ENCODE assay signal across 20 mouse cellular contexts in genomic region chr6:85096441-85096840, GRCm38 (mm10). TPM values are rescaled to one million over a fixed set of nuclear protein-coding genes. Genes with fewer than 3 reads are reported as not detected.
DNase-seq lines count a peak whose midpoint lies in the region; ATAC-seq and TF ChIP-seq lines count a peak whose summit lies in the region.
"Had no signal": no experiment of that assay in that cellular context is flagged by ENCODE, and none has a peak within 500 bp of the region (broad histone marks: within the 10 kb centered on the region; RNA-seq: fewer than 3 reads in every experiment).

No protein-coding gene starts in this region.

- DNase-seq in lung, embryonic 14.5 days = peak; percentile 37
- DNase-seq in lung, postnatal 25 days (ENCODE audit: low spot score) = no peak
- peak; percentile 15 for DNase-seq in MEL (ENCODE audit: low read depth, low spot score)
- peak; percentile 90 for DNase-seq in adrenal gland, adult 2 months
- peak; percentile 40 for DNase-seq in kidney, postnatal 25 days
- no peak for DNase-seq in heart, postnatal 14 days
- DNase-seq: cerebellum, adult 9-10 months; gastrocnemius, postnatal 10 days; heart, adult 18-20 months; layer of hippocampus, postnatal 36 days; left cerebral cortex, postnatal 4 days; liver, embryonic 13.5 days; thymus, postnatal 4 days had no signal

- H3K27me3 ChIP-seq in lung, embryonic 14.5 days (ENCODE audit: insufficient read depth, low read length) = no peaks in the 10 kb centered on the region
- peaks cover 8 to 17% of the 10 kb centered on the region in 2 experiments for H3K27me3 ChIP-seq in MEL (ENCODE audit: control insufficient read depth in 1 of 2, insufficient read depth in 2 of 2, low read length in 2 of 2)
- H3K27me3 ChIP-seq: embryonic facial prominence, embryonic 15.5 days; heart, embryonic 15.5 days; liver, embryonic 13.5 days; midbrain, embryonic 13.5 days had no signal

- H3K27ac ChIP-seq in lung, embryonic 14.5 days (ENCODE audit: low read depth) = no peak overlapping the region
- no peak overlapping the region for H3K27ac ChIP-seq in MEL (ENCODE audit: control insufficient read depth, low read depth, low read length)
- H3K27ac ChIP-seq: embryonic facial prominence, embryonic 15.5 days; heart, embryonic 15.5 days; hindbrain, embryonic 10.5 days; liver, embryonic 13.5 days; midbrain, embryonic 13.5 days had no signal

- intact Hi-C loops in heart, postnatal 14 days (cut with DNase I) = no loop called here

- H3K9ac ChIP-seq in lung, embryonic 14.5 days = no peak overlapping the region
- no peak overlapping the region for H3K9ac ChIP-seq in MEL (ENCODE audit: control insufficient read depth, low read depth, low read length, poor library complexity, severe bottlenecking)
- H3K9ac ChIP-seq: embryonic facial prominence, embryonic 15.5 days; heart, embryonic 15.5 days; liver, embryonic 13.5 days; midbrain, embryonic 13.5 days had no signal

- H3K36me3 ChIP-seq in lung, embryonic 14.5 days (ENCODE audit: insufficient read depth) = no peaks in the 10 kb centered on the region
- H3K36me3 ChIP-seq in MEL (ENCODE audit: control insufficient read depth in 1 of 2, insufficient read depth in 2 of 2, low read length in 2 of 2) = no peaks in the 10 kb centered on the region
- H3K36me3 ChIP-seq: embryonic facial prominence, embryonic 15.5 days; G1E; heart, embryonic 15.5 days; hindbrain, embryonic 10.5 days; liver, embryonic 13.5 days; midbrain, embryonic 13.5 days had no signal

- TF ChIP-seq RAD21 in MEL (IDR thresholded peaks at IDR 0.05; ENCODE audit: low read depth, low read length) = no peak

- no peak overlapping the region for H3K4me2 ChIP-seq in lung, embryonic 14.5 days
- H3K4me2 ChIP-seq: embryonic facial prominence, embryonic 15.5 days; heart, embryonic 15.5 days; liver, embryonic 13.5 days; midbrain, embryonic 13.5 days had no signal

- no peak for ATAC-seq in lung, embryonic 14.5 days (ENCODE audit: insufficient read depth)
- ATAC-seq in inflammation-experienced regulatory T-cells, adult 6 months = no peak
- ATAC-seq: CD4-positive, CD25-positive, alpha-beta regulatory T cell, adult 4 months; midbrain, embryonic 13.5 days had no signal

- TF ChIP-seq EP300 in MEL (IDR thresholded peaks at IDR 0.05; ENCODE audit: low read depth in 1 of 2, low read length in 2 of 2) = no peak

- no peaks in the 10 kb centered on the region for H3K79me2 ChIP-seq in MEL (ENCODE audit: control insufficient read depth, insufficient read depth, low read length, poor library complexity)

- H3K4me1 ChIP-seq in lung, embryonic 14.5 days (ENCODE audit: insufficient read depth) = no peaks in the 10 kb centered on the region
- no peaks in the 10 kb centered on the region for H3K4me1 ChIP-seq in MEL (ENCODE audit: control insufficient read depth in 1 of 2, insufficient read depth in 2 of 2, low read length in 2 of 2)
- H3K4me1 ChIP-seq: embryonic facial prominence, embryonic 15.5 days; heart, embryonic 15.5 days; hindbrain, embryonic 10.5 days; liver, embryonic 13.5 days; midbrain, embryonic 13.5 days had no signal

- TF ChIP-seq CTCF in lung, embryonic 14.5 days (IDR thresholded peaks at IDR 0.05; ENCODE audit: low read depth) = no peak
- no peak for TF ChIP-seq CTCF in MEL (IDR thresholded peaks at IDR 0.05 in 2 of 3, conservative IDR thresholded peaks at IDR 0.05 in 1 of 3; ENCODE audit: control insufficient read depth in 1 of 3, insufficient read depth in 1 of 3, low read depth in 2 of 3, low read length in 3 of 3, poor library complexity in 1 of 3, severe bottlenecking in 1 of 3)

- 49% methylated on average over 2 of the region's 2 CpGs for WGBS in lung, embryonic 14.5 days

- no peak for TF ChIP-seq POLR2A in MEL (IDR thresholded peaks at IDR 0.05; ENCODE audit: control insufficient read depth in 1 of 2, insufficient read depth in 1 of 2, low read depth in 1 of 2, low read length in 2 of 2, poor library complexity in 1 of 2)

- H3K9me3 ChIP-seq in lung, embryonic 14.5 days (ENCODE audit: low read depth, low read length) = no peaks in the 10 kb centered on the region
- no peaks in the 10 kb centered on the region for H3K9me3 ChIP-seq in MEL (replicated peaks; ENCODE audit: insufficient read depth, low read length)
- H3K9me3 ChIP-seq: embryonic facial prominence, embryonic 15.5 days; G1E; heart, embryonic 15.5 days; hindbrain, embryonic 10.5 days; liver, embryonic 13.5 days; midbrain, embryonic 13.5 days had no signal

- H3K4me3 ChIP-seq in lung, embryonic 14.5 days (ENCODE audit: low read depth, low read length) = no peak overlapping the region
- no peak overlapping the region for H3K4me3 ChIP-seq in MEL (ENCODE audit: control insufficient read depth in 1 of 2, insufficient read depth in 1 of 2, low read depth in 2 of 2, low read length in 2 of 2)
- H3K4me3 ChIP-seq: embryonic facial prominence, embryonic 15.5 days; heart, embryonic 15.5 days; hindbrain, embryonic 10.5 days; liver, embryonic 13.5 days; midbrain, embryonic 13.5 days had no signal

TF ChIP-seq in MEL, 35 proteins besides CTCF, POLR2A, EP300 and RAD21:
- TF ChIP-seq ZMIZ1 (IDR thresholded peaks at IDR 0.05; ENCODE audit: low read depth, low read length) = no peak
- no peak for TF ChIP-seq SIN3A (IDR thresholded peaks at IDR 0.05; ENCODE audit: low read length)
TF ChIP-seq in MEL: peak in this region for 0.

RNA-seq across cellular contexts. Expression of gene Exoc6b, which starts 27.1 kb away (rescaled TPM):
- polyA plus RNA-seq in lung, embryonic 14.5 days (2014; fragmentation: Nextera tagmentation; extraction: Ambion mirVana) = 40.4 and 40.7 TPM in 2 replicates
- 3.3 and 3.4 TPM in 2 replicates for total RNA-seq in MEL (2012; rRNA removed)
- 1 to 10 TPM in 1 of 2 experiments, not detected in 1; 6.5 TPM for polyA plus RNA-seq in MEL (2012; ENCODE audit: insufficient read depth in 1 of 2, insufficient read length in 2 of 2, low read depth in 1 of 2, low replicate concordance in 2 of 2, missing spikeins in 1 of 2)
- total RNA-seq in adrenal gland, adult 2 months (2021) = 10 to 100 TPM; 42.8 to 45.1 TPM
- 5.8 and 7.4 TPM in 2 replicates for polyA plus RNA-seq in adrenal gland, adult 2 months (2012; rRNA removed)
- 10 to 100 TPM; 21.2 to 21.9 TPM for total RNA-seq in heart, postnatal 14 days (2021)
- polyA plus RNA-seq in inflammation-experienced regulatory T-cells, adult 6 months (2017; shearing (Covaris generic)) = 10 to 100 TPM; 11.2 to 15.1 (median 14.0) TPM

RNA-seq across cellular contexts. Expression of gene Spr, which starts 41.1 kb away (rescaled TPM):
- polyA plus RNA-seq in lung, embryonic 14.5 days (2014; fragmentation: Nextera tagmentation; extraction: Ambion mirVana) = 83.3 and 90.9 TPM in 2 replicates
- 87.4 and 102 TPM in 2 replicates for total RNA-seq in MEL (2012; rRNA removed)
- polyA plus RNA-seq in MEL (2012; ENCODE audit: insufficient read depth in 1 of 2, insufficient read length in 2 of 2, low read depth in 1 of 2, low replicate concordance in 2 of 2, missing spikeins in 1 of 2) = 100 to 1,000 TPM in 1 of 2 experiments, not detected in 1; 103 TPM
- 10 to 100 TPM; 56.3 to 74.8 TPM for total RNA-seq in adrenal gland, adult 2 months (2021)
- polyA plus RNA-seq in adrenal gland, adult 2 months (2012; rRNA removed) = 22.7 and 43.9 TPM in 2 replicates
- total RNA-seq in heart, postnatal 14 days (2021) = 10 to 100 TPM; 57.3 to 58.7 TPM
- polyA plus RNA-seq in inflammation-experienced regulatory T-cells, adult 6 months (2017; shearing (Covaris generic)) = 10 to 100 TPM; 16.2 to 29.9 (median 29.4) TPM

Comparison
In these comparisons a context has a peak if more than half of its experiments do, and no peak if none do; other contexts are left out.
1. DNase-seq: peak in lung, embryonic 14.5 days (single experiment), MEL (single experiment), adrenal gland, adult 2 months (single experiment) and kidney, postnatal 25 days (2 of 2); none in lung, postnatal 25 days (single experiment) and heart, postnatal 14 days (0 of 2).